ENCODE assay signal across 15 mouse cellular contexts in the genomic region with DNA sequence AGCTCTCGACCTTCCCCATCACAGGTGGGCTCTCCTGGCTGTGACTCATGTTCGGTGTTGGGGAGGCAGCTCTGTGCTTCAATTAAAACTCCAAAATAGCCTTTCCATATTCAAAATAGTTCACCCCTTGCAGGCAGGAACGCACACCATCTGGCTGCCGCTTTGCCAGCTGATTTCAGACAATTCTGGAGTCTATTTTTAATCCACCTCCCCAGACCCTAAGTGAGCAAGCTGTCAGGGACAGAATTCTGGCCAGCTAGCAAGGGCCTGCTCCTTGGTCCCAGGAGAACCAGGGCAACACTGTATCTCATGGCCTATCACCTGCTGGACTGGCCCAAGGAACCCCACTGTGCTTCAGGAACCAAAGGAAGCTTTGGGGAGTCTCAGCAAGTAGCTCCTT.
DNase-seq lines count a peak whose midpoint lies in the region; ATAC-seq lines count a peak whose summit lies in the region.
"Had no signal": no experiment of that assay in that cellular context is flagged by ENCODE, and none has a peak within 500 bp of the region (broad histone marks: within the 10 kb centered on the region; RNA-seq: fewer than 3 reads in every experiment).

No protein-coding gene starts in this region.

- H3K4me3 ChIP-seq in heart, embryonic 16.5 days (ENCODE audit: low read length), result no peak overlapping the region
- H3K4me3 ChIP-seq: intestine, embryonic 15.5 days; limb, embryonic 12.5 days; midbrain, embryonic 15.5 days; neural tube, embryonic 12.5 days had no signal

- H3K27me3 ChIP-seq in heart, embryonic 16.5 days (ENCODE audit: control insufficient read depth, insufficient read depth, low read length), result no peaks in the 10 kb centered on the region
- H3K27me3 ChIP-seq: intestine, embryonic 15.5 days; limb, embryonic 12.5 days; midbrain, embryonic 15.5 days; neural tube, embryonic 12.5 days had no signal

- H3K36me3 ChIP-seq in heart, embryonic 16.5 days (ENCODE audit: control insufficient read depth, insufficient read depth), result no peaks in the 10 kb centered on the region
- H3K36me3 ChIP-seq: intestine, embryonic 15.5 days; limb, embryonic 12.5 days; midbrain, embryonic 15.5 days; neural tube, embryonic 12.5 days had no signal

- ATAC-seq in heart, embryonic 16.5 days (replicated peaks; ENCODE audit: extremely low read depth, insufficient read depth, low FRiP score), result no peak
- ATAC-seq in activated CD4-positive, CD25-positive, alpha-beta regulatory T cell, adult 4 months, result no peak
- ATAC-seq: CD4-positive, CD25-positive, alpha-beta regulatory T cell, adult 4 months; intestine, embryonic 15.5 days; midbrain, embryonic 15.5 days had no signal

- H3K9me3 ChIP-seq in heart, embryonic 16.5 days (replicated peaks; ENCODE audit: control insufficient read depth, low read length), result no peaks in the 10 kb centered on the region
- H3K9me3 ChIP-seq: intestine, embryonic 15.5 days; limb, embryonic 12.5 days; midbrain, embryonic 15.5 days; neural tube, embryonic 12.5 days had no signal

- no peak for DNase-seq in heart, postnatal 14 days
- peak; percentile 68 for DNase-seq in right cerebral cortex, adult 2 months (ENCODE audit: low spot score in 2 of 2)
- DNase-seq in right cerebral cortex, postnatal 4 days, result no peak
- peak; percentile 63 to 66 for DNase-seq in cerebellum, postnatal 36 days
- DNase-seq in urinary bladder, adult 18-20 months (ENCODE audit: low spot score in 2 of 2), result no peak
- DNase-seq: kidney, postnatal 14 days; lung, postnatal 4 days; retina, postnatal 1 day had no signal

- peaks cover 8% of the 10 kb centered on the region for H3K4me1 ChIP-seq in heart, embryonic 16.5 days (ENCODE audit: control insufficient read depth, insufficient read depth, low read length)
- H3K4me1 ChIP-seq: intestine, embryonic 15.5 days; limb, embryonic 12.5 days; neural tube, embryonic 12.5 days had no signal

- no peak overlapping the region for H3K4me2 ChIP-seq in heart, embryonic 16.5 days (ENCODE audit: low read depth, low read length)
- H3K4me2 ChIP-seq: intestine, embryonic 15.5 days; limb, embryonic 12.5 days; midbrain, embryonic 15.5 days; neural tube, embryonic 12.5 days had no signal

- H3K27ac ChIP-seq in heart, embryonic 16.5 days (ENCODE audit: low read length), result peak overlapping the region; percentile 32; the same call in 1 of the 2 replicates
- H3K27ac ChIP-seq: intestine, embryonic 15.5 days; limb, embryonic 12.5 days; neural tube, embryonic 12.5 days had no signal

- intact Hi-C loops in heart, postnatal 14 days (cut with DNase I), result no loop called here

- 44% methylated on average over 4 of the region's 4 CpGs for WGBS in heart, embryonic 16.5 days

- no peak overlapping the region for H3K9ac ChIP-seq in heart, embryonic 16.5 days (ENCODE audit: low read length)
- H3K9ac ChIP-seq: intestine, embryonic 15.5 days; limb, embryonic 12.5 days; midbrain, embryonic 15.5 days; neural tube, embryonic 12.5 days had no signal

Comparison
In these comparisons a context has a peak if more than half of its experiments do, and no peak if none do; other contexts are left out.
1. DNase-seq: peak in right cerebral cortex, adult 2 months (2 of 2) and cerebellum, postnatal 36 days (2 of 2); none in heart, postnatal 14 days (0 of 2), right cerebral cortex, postnatal 4 days (single experiment) and urinary bladder, adult 18-20 months (0 of 2).